Mouse (Mus musculus) midbrain, embryonic 12.5 days (tissue): ENCODE measurements around the gene Rtp3. TPM values are rescaled to one million over a fixed set of nuclear protein-coding genes. Genes with fewer than 3 reads are reported as not detected.

Experiments
- ATAC-seq: fragments of 200-750 bp; cut with Nextera tagmentation; 2 replicates; pipeline ENCODE4 v1.8.0; 2017; ENCODE audit warnings: low read depth, moderate TSS enrichment, moderate library complexity; ENCODE audit not compliant: low FRiP score
- H3K27ac ChIP-seq: fragments of 300-500 bp; sonication (generic); replicated peaks from 2 replicates; pipeline ENCODE4 v1.5.1; 2016; ENCODE audit warnings: mild to moderate bottlenecking
- H3K27me3 ChIP-seq: fragments of 300-500 bp; sonication (generic); 2 replicates; pipeline ENCODE4 v1.6.1; 2016; ENCODE audit warnings: mild to moderate bottlenecking
- H3K36me3 ChIP-seq: fragments of 300-500 bp; sonication (generic); 2 replicates; pipeline ENCODE4 v1.6.1; 2016
- H3K4me1 ChIP-seq: fragments of 300-500 bp; sonication (generic); 2 replicates; pipeline ENCODE4 v1.6.1; 2016
- H3K4me2 ChIP-seq: fragments of 300-500 bp; sonication (generic); replicated peaks from 2 replicates; pipeline ENCODE4 v1.6.1; 2016; ENCODE audit warnings: mild to moderate bottlenecking, moderate library complexity
- H3K4me3 ChIP-seq: fragments of 300-500 bp; sonication (generic); 2 replicates; pipeline ENCODE4 v1.5.1; 2016; ENCODE audit warnings: mild to moderate bottlenecking
- H3K9ac ChIP-seq: fragments of 300-500 bp; sonication (generic); replicated peaks from 2 replicates; pipeline ENCODE4 v1.6.1; 2016; ENCODE audit warnings: mild to moderate bottlenecking, moderate library complexity
- H3K9me3 ChIP-seq: fragments of 300-500 bp; sonication (generic); 2 replicates; pipeline ENCODE4 v1.6.1; 2016; ENCODE audit warnings: mild to moderate bottlenecking
- WGBS: fragments of 180-500 bp; shearing (Covaris S2); methylation state at CpG from one replicate; pipeline ENCODE4 v1.1.7; 2016; 5-methylcytosine and 5-hydroxymethylcytosine counted together
- polyA plus RNA-seq: library from polyadenylated mRNA; unstranded; fragments of >200 nt; fragmentation: Nextera tagmentation; extraction: Ambion mirVana; gene quantifications from 2 replicates; pipeline ENCODE4 v1.2.1, GENCODE M21; 2016

The Rtp3 gene
- polyA plus RNA-seq, result not detected in 2 replicates

GRCm38 (mm10) chr9:110990204-110990603, at the start of gene Rtp3:
Gene Rtp3 (minus strand): TSS chr9:110990583.
- 65% methylated on average over 6 of the region's 6 CpGs for WGBS
- Histone ChIP-seq H3K27ac (no peak within 1 kb of the TSS), H3K27me3 (no peaks in the 10 kb centered on the region), H3K9me3 (no peaks in the 10 kb centered on the region), H3K4me1 (no peaks in the 10 kb centered on the region), H3K4me2 (no peak within 1 kb of the TSS), H3K36me3 (no peaks in the 10 kb centered on the region), H3K4me3 (no peak within 1 kb of the TSS), H3K9ac (no peak within 1 kb of the TSS)
- no peak for ATAC-seq

DNA sequence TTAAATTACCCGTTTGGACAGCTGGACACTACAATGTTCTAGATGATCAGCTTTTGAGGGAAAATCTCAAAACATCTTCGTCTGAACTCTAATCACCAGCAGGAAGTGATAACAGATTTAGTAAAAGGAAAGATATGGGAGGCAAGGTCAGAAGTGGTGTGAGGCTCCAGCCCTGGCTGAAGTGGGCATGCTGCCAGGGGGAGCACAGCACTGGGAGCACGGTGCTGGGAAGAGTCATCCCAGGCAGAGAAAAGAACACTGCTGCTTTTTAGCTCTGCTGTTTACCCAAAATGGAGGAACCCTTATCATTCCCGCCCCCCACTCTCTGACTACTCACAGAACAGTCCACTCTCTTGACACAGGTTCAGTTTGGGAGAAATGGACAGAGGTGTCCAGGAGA, 49.6 kb upstream of the Rtp3 start:
- ATAC-seq, result no peak
- WGBS, result 86% methylated on average over 4 of the region's 4 CpGs
- H3K4me1 ChIP-seq, result no peaks in the 10 kb centered on the region

GRCm38 (mm10) chr9:111033717-111034116, 43.3 kb upstream of the Rtp3 start:
- no peak overlapping the region for H3K9ac ChIP-seq
- no peak for ATAC-seq
- no peak overlapping the region for H3K27ac ChIP-seq
- H3K4me3 ChIP-seq, result no peak overlapping the region
- H3K4me1 ChIP-seq, result no peaks in the 10 kb centered on the region
- H3K27me3 ChIP-seq, result no peaks in the 10 kb centered on the region
- H3K36me3 ChIP-seq, result no peaks in the 10 kb centered on the region
- no peaks in the 10 kb centered on the region for H3K9me3 ChIP-seq
- H3K4me2 ChIP-seq, result no peak overlapping the region
- WGBS, result 92% methylated on average over 4 of the region's 4 CpGs

More for the DNA sequence above, 49.6 kb upstream of the Rtp3 start:
- no peak overlapping the region for H3K27ac ChIP-seq
- H3K9ac ChIP-seq, result no peak overlapping the region
- H3K4me2 ChIP-seq, result no peak overlapping the region
- H3K36me3 ChIP-seq, result no peaks in the 10 kb centered on the region
- no peaks in the 10 kb centered on the region for H3K9me3 ChIP-seq
- no peak overlapping the region for H3K4me3 ChIP-seq
- H3K27me3 ChIP-seq, result no peaks in the 10 kb centered on the region

GRCm38 (mm10) chr9:111026791-111027190, 36.4 kb upstream of the Rtp3 start:
- 90% methylated on average over 10 of the region's 10 CpGs for WGBS

DNA sequence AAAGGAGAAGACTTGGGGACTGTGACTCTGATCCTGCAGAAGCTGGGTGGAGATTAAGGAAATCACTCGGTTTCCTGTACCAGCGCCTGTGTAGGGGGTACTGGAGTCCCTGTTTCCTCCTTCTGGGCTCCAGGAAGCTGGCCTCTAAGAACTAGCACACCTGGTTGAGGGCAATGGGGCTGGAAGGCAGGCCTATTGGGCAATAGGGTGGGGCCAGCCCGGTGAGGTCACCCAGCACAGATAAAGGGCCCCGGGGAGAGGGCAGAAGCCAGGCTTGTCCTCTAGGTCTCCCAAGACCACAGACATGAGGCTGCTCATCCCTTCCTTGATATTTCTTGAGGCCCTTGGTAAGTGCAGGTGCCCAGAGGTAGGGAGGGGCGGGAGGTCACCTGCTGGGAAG, 28.6 kb upstream of the Rtp3 start, which contains the start of gene Ltf:
Gene Ltf, plus strand, starts transcription at position 250 of the 400 bp plus-strand sequence.
- Histone ChIP-seq H3K27me3 (no peaks in the 10 kb centered on the region), H3K4me2 (no peak within 1 kb of the TSS), H3K27ac (no peak within 1 kb of the TSS), H3K9ac (no peak within 1 kb of the TSS), H3K4me3 (no peak within 1 kb of the TSS), H3K9me3 (no peaks in the 10 kb centered on the region), H3K4me1 (no peaks in the 10 kb centered on the region), H3K36me3 (no peaks in the 10 kb centered on the region)
- WGBS, result 83% methylated on average over 5 of the region's 5 CpGs
- ATAC-seq, result no peak

More at GRCm38 (mm10) chr9:111026791-111027190, 36.4 kb upstream of the Rtp3 start:
- Histone ChIP-seq H3K36me3 (no peaks in the 10 kb centered on the region), H3K4me2 (no peak overlapping the region), H3K27ac (no peak overlapping the region), H3K4me1 (no peaks in the 10 kb centered on the region), H3K27me3 (no peaks in the 10 kb centered on the region), H3K9me3 (no peaks in the 10 kb centered on the region), H3K9ac (no peak overlapping the region), H3K4me3 (no peak overlapping the region)
- ATAC-seq, result no peak

GRCm38 (mm10) chr9:111015658-111016057, 25.3 kb upstream of the Rtp3 start:
- Histone ChIP-seq H3K27me3 (no peaks in the 10 kb centered on the region), H3K9ac (no peak overlapping the region), H3K27ac (no peak overlapping the region), H3K4me1 (no peaks in the 10 kb centered on the region), H3K4me3 (no peak overlapping the region), H3K9me3 (no peaks in the 10 kb centered on the region), H3K36me3 (no peaks in the 10 kb centered on the region), H3K4me2 (no peak overlapping the region)
- no peak for ATAC-seq
- 78% methylated on average over 4 of the region's 4 CpGs for WGBS

- H3K4me1 ChIP-seq, result no peaks in the 10 kb centered on the region
- no peak overlapping the region for H3K4me2 ChIP-seq
- H3K4me3 ChIP-seq, result no peak overlapping the region
- H3K9ac ChIP-seq, result no peak overlapping the region
- no peaks in the 10 kb centered on the region for H3K36me3 ChIP-seq
- ATAC-seq, result no peak
- no peak overlapping the region for H3K27ac ChIP-seq
- H3K9me3 ChIP-seq, result no peaks in the 10 kb centered on the region
- no peaks in the 10 kb centered on the region for H3K27me3 ChIP-seq
- 92% methylated on average over 3 of the region's 3 CpGs for WGBS
Measured at GRCm38 (mm10) chr9:111012041-111012440, 21.7 kb upstream of the Rtp3 start.

GRCm38 (mm10) chr9:111011550-111011949, 21.2 kb upstream of the Rtp3 start:
- Histone ChIP-seq H3K27ac (no peak overlapping the region), H3K27me3 (no peaks in the 10 kb centered on the region), H3K4me1 (no peaks in the 10 kb centered on the region), H3K4me2 (no peak overlapping the region), H3K36me3 (no peaks in the 10 kb centered on the region), H3K4me3 (no peak overlapping the region), H3K9ac (no peak overlapping the region), H3K9me3 (no peaks in the 10 kb centered on the region)
- 83% methylated on average over 9 of the region's 9 CpGs for WGBS
- ATAC-seq, result no peak

DNA sequence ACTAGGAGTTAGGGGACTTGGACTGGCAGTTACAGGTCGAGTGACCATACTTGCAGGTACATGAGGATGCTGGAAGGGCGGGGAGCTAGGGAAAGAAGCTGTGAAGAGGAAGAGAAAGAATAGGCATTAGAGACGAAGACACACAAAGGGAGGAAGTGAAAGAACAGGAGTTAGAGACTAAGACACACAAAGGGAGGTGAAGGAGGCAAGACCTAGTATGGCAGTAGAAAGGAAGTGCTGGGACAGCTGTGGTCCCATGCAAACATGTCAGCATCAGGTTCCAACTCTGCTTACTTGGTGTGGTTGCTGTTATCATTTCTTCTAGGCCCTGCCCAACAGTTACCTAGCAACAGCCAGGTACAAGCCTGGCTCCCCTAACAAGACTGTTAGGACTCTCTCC, 19.4 kb upstream of the Rtp3 start:
- no peak overlapping the region for H3K9ac ChIP-seq
- H3K27ac ChIP-seq, result no peak overlapping the region
- no peaks in the 10 kb centered on the region for H3K4me1 ChIP-seq
- ATAC-seq, result no peak
- no peak overlapping the region for H3K4me2 ChIP-seq
- 71% methylated on average over 3 of the region's 3 CpGs for WGBS
- H3K27me3 ChIP-seq, result no peaks in the 10 kb centered on the region
- H3K36me3 ChIP-seq, result no peaks in the 10 kb centered on the region
- H3K9me3 ChIP-seq, result no peaks in the 10 kb centered on the region
- H3K4me3 ChIP-seq, result no peak overlapping the region

GRCm38 (mm10) chr9:111006544-111006943, 16.2 kb upstream of the Rtp3 start:
- no peaks in the 10 kb centered on the region for H3K27me3 ChIP-seq
- no peak overlapping the region for H3K9ac ChIP-seq
- no peak overlapping the region for H3K27ac ChIP-seq
- no peaks in the 10 kb centered on the region for H3K4me1 ChIP-seq
- H3K9me3 ChIP-seq, result no peaks in the 10 kb centered on the region
- no peaks in the 10 kb centered on the region for H3K36me3 ChIP-seq
- 96% methylated on average over 2 of the region's 2 CpGs for WGBS
- no peak overlapping the region for H3K4me3 ChIP-seq
- ATAC-seq, result no peak
- no peak overlapping the region for H3K4me2 ChIP-seq

DNA sequence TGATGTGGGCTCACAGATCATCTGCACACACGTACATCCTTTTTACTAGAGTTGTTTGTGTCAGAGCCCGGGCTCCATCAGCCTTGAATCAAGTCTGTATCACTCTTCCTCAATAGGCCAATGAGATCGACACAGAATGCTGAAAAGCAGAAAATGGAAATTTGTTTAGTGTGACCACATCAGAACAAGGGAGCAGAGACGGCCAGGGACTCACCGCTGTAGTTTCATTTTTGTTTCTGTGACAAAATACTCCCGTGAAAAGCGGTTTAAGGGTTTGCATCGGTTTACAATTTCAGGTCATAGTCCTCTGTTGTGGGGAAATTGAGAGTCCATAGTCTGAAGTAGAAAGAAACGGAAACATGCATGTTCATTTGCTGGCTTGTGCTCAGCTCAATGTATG, 12.9 kb upstream of the Rtp3 start:
- H3K27me3 ChIP-seq, result no peaks in the 10 kb centered on the region
- WGBS, result 95% methylated on average over 9 of the region's 9 CpGs
- no peak overlapping the region for H3K9ac ChIP-seq
- no peak overlapping the region for H3K4me3 ChIP-seq
- ATAC-seq, result no peak
- no peaks in the 10 kb centered on the region for H3K9me3 ChIP-seq
- H3K27ac ChIP-seq, result no peak overlapping the region
- no peaks in the 10 kb centered on the region for H3K4me1 ChIP-seq
- H3K36me3 ChIP-seq, result no peaks in the 10 kb centered on the region
- no peak overlapping the region for H3K4me2 ChIP-seq

DNA sequence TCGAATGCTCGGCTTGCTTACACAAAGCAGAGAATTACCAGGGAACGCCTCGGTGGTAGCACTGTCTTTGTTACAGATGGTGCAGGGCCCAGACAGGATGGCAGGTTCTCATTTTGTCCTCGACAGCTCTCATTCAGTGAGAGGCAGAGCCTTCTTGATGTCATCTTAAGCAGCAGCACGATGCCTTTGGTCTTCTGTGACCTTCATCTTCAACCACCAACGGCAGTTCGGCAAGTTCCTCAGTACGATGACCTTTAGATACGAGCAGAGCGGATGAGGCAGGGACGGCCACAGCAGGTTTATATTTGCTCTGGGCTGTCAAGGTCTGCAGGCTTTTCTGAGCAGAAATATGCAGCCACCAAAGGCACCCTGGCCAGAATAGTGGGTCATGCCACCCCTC, 11.2 kb upstream of the Rtp3 start:
- Histone ChIP-seq H3K27ac (no peak overlapping the region), H3K9ac (no peak overlapping the region), H3K36me3 (no peaks in the 10 kb centered on the region), H3K4me1 (no peaks in the 10 kb centered on the region), H3K9me3 (no peaks in the 10 kb centered on the region), H3K27me3 (no peaks in the 10 kb centered on the region), H3K4me3 (no peak overlapping the region), H3K4me2 (no peak overlapping the region)
- WGBS, result 73% methylated on average over 12 of the region's 12 CpGs
- ATAC-seq, result no peak

GRCm38 (mm10) chr9:110999856-111000255, 9.5 kb upstream of the Rtp3 start:
- no peak for ATAC-seq
- 83% methylated on average over 10 of the region's 10 CpGs for WGBS
- H3K4me3 ChIP-seq, result no peak overlapping the region

More at GRCm38 (mm10) chr9:110999856-111000255, 9.5 kb upstream of the Rtp3 start:
- H3K4me1 ChIP-seq, result no peaks in the 10 kb centered on the region
- no peak overlapping the region for H3K4me2 ChIP-seq
- no peak overlapping the region for H3K9ac ChIP-seq
- H3K27ac ChIP-seq, result no peak overlapping the region
- no peaks in the 10 kb centered on the region for H3K9me3 ChIP-seq
- no peaks in the 10 kb centered on the region for H3K27me3 ChIP-seq
- H3K36me3 ChIP-seq, result no peaks in the 10 kb centered on the region
